Mouse (Mus musculus): ENCODE results near the gene Spock1.

GRCm38 (mm10) chr13:57484426-57485168, 423.5 kb downstream of the Spock1 start:
- no peak for TF ChIP-seq HCFC1 (IDR thresholded peaks at IDR 0.05; ENCODE audit: low read depth, low read length)
- TF ChIP-seq POLR2A (IDR thresholded peaks at IDR 0.05; ENCODE audit: low read depth, low read length), result no peak
- TF ChIP-seq GABPA (IDR thresholded peaks at IDR 0.05; ENCODE audit: insufficient replicate concordance, low read depth, low read length), result no peak
- no peak for TF ChIP-seq EP300 (IDR thresholded peaks at IDR 0.05; ENCODE audit: low read length)
- TF ChIP-seq ZNF384 (IDR thresholded peaks at IDR 0.05; ENCODE audit: low read depth, low read length), result no peak
- no peak for TF ChIP-seq TCF12 (IDR thresholded peaks at IDR 0.05; ENCODE audit: low read depth, low read length)
- TF ChIP-seq CTCF (conservative IDR thresholded peaks at IDR 0.05 in 1 of 2, IDR thresholded peaks at IDR 0.05 in 1 of 2; ENCODE audit: low read depth in 2 of 2, low read length in 2 of 2), result no peak
- TF ChIP-seq SIN3A (IDR thresholded peaks at IDR 0.05; ENCODE audit: low read length), result no peak
- no peak for TF ChIP-seq USF1 (IDR thresholded peaks at IDR 0.05; ENCODE audit: low read depth, low read length)
